Mouse (Mus musculus) CH12.LX (cell line): ENCODE measurements around the gene Pde4d.

Experiments
- CTCF ChIP-seq, 2 experiments: IDR thresholded peaks in 1 of 2; conservative IDR thresholded peaks in 1 of 2; 2 replicates each; pipeline ENCODE4 v1.5.1; 2011 to 2012; ENCODE audit warnings: low read depth in 2 of 2, low read length in 2 of 2, improper control_type of control experiment in 1 of 2, inconsistent platforms in 1 of 2, mild to moderate bottlenecking in 1 of 2, moderate library complexity in 1 of 2
- E2F4 ChIP-seq: IDR thresholded peaks from 2 replicates; pipeline ENCODE4 v1.6.1; 2011; ENCODE audit warnings: low read depth, low read length, improper control_type of control experiment; ENCODE audit not compliant: insufficient replicate concordance
- EP300 ChIP-seq: IDR thresholded peaks from 2 replicates; pipeline ENCODE4 v1.6.1; 2011; ENCODE audit warnings: low read length, improper control_type of control experiment
- KAT2A ChIP-seq: IDR thresholded peaks from 2 replicates; pipeline ENCODE4 v1.6.1; 2012; ENCODE audit warnings: low read length, improper control_type of control experiment, inconsistent platforms; ENCODE audit not compliant: insufficient replicate concordance
- MAFK ChIP-seq: IDR thresholded peaks from 2 replicates; pipeline ENCODE4 v1.6.1; 2011; ENCODE audit warnings: low read length, improper control_type of control experiment; ENCODE audit not compliant: insufficient replicate concordance
- NRF1 ChIP-seq: IDR thresholded peaks from 2 replicates; pipeline ENCODE4 v1.6.1; 2014; ENCODE audit warnings: low read depth, mild to moderate bottlenecking, inconsistent platforms, low read length, improper control_type of control experiment, moderate library complexity
- POLR2A ChIP-seq: IDR thresholded peaks from 2 replicates; pipeline ENCODE4 v1.6.1; 2011; ENCODE audit warnings: low read depth, mild to moderate bottlenecking, improper control_type of control experiment, low read length
- SMC3 ChIP-seq: IDR thresholded peaks from 2 replicates; pipeline ENCODE4 v1.6.1; 2011; ENCODE audit warnings: low read depth, low read length, improper control_type of control experiment

DNA sequence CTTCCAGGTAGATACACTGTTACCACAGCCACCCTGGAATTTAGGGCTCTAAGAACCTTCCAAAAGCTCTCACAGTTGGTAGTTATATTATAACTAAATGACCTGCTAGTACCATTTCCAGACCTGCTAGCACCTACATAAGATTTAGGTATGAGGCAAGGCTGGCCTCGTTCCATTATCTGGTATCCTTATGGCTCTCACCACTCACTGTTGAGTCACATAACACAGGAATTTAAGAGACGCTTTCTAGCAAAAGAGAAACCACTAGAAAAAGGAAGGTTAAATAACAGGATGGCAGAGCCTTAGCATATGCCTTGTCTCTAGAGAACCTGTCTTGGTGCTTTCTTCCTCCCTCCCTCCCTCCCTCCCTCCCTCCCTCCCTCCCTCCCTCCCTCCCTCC lies 910.2 kb downstream of the Pde4d start:
- TF ChIP-seq EP300 (no peak), CTCF (conservative IDR thresholded peaks at IDR 0.05 in 1 of 2, IDR thresholded peaks at IDR 0.05 in 1 of 2; ENCODE audit: low read depth in 2 of 2, low read length in 2 of 2) (no peak), SMC3 (no peak), E2F4 (no peak), NRF1 (no peak), KAT2A (no peak), POLR2A (no peak), MAFK (no peak)
